Mouse (Mus musculus) intestine, embryonic 14.5 days (tissue): ENCODE measurements around the gene Cct2. TPM values are rescaled to one million over a fixed set of nuclear protein-coding genes. Genes with fewer than 3 reads are reported as not detected.

ENCODE experiments used
- ATAC-seq: fragments of 200-750 bp; cut with Nextera tagmentation; replicated peaks from 2 replicates; pipeline ENCODE4 v1.8.0; 2017; ENCODE audit warnings: low read depth, moderate number of reproducible peaks, moderate TSS enrichment, moderate library complexity; ENCODE audit not compliant: low FRiP score, low TSS enrichment
- DNase-seq: peaks from one replicate; pipeline ENCODE4 v3.0.0-alpha.2; 2018; ENCODE audit warnings: low spot score
- H3K27ac ChIP-seq: fragments of 300-500 bp; sonication (generic); 2 replicates; pipeline ENCODE4 v1.5.1; 2014; ENCODE audit warnings: low read depth, mild to moderate bottlenecking, control low read depth
- H3K27me3 ChIP-seq: fragments of 300-500 bp; sonication (generic); replicated peaks from 2 replicates; pipeline ENCODE4 v1.6.1; 2014; ENCODE audit warnings: low read length, control low read depth; ENCODE audit not compliant: control insufficient read depth, insufficient read depth
- H3K36me3 ChIP-seq: fragments of 300-500 bp; sonication (generic); 2 replicates; pipeline ENCODE4 v1.6.1; 2014; ENCODE audit warnings: low read length, control low read depth; ENCODE audit not compliant: control insufficient read depth, insufficient read depth
- H3K4me1 ChIP-seq: fragments of 300-500 bp; sonication (generic); replicated peaks from 2 replicates; pipeline ENCODE4 v1.6.1; 2014; ENCODE audit warnings: low read length, control low read depth, mixed read lengths; ENCODE audit not compliant: control insufficient read depth, insufficient read depth
- H3K4me2 ChIP-seq: fragments of 300-500 bp; sonication (generic); 2 replicates; pipeline ENCODE4 v1.6.1; 2014; ENCODE audit warnings: low read length
- H3K4me3 ChIP-seq: fragments of 300-500 bp; sonication (generic); 2 replicates; pipeline ENCODE4 v1.5.1; 2014; ENCODE audit warnings: low read depth, low read length, control low read depth, mixed read lengths
- H3K9ac ChIP-seq: fragments of 300-500 bp; sonication (generic); 2 replicates; pipeline ENCODE4 v1.6.1; 2014; ENCODE audit warnings: mild to moderate bottlenecking, low read length
- H3K9me3 ChIP-seq: fragments of 300-500 bp; sonication (generic); 2 replicates; pipeline ENCODE4 v1.6.1; 2016; ENCODE audit warnings: low read length, control low read depth; ENCODE audit not compliant: control insufficient read depth
- WGBS: fragments of 180-500 bp; shearing (Covaris S2); extraction: QIAGEN DNeasy Blood & Tissue Kit; methylation state at CpG from one replicate; pipeline ENCODE4 v1.1.7; 2014; 5-methylcytosine and 5-hydroxymethylcytosine counted together
- polyA plus RNA-seq: library from polyadenylated mRNA; unstranded; fragments of >200 nt; fragmentation: Nextera tagmentation; extraction: Ambion mirVana; gene quantifications from 2 replicates; pipeline ENCODE4 v1.2.1, GENCODE M21; 2014

The Cct2 gene
- polyA plus RNA-seq: 280 and 295 TPM in 2 replicates

- Histone ChIP-seq H3K4me3 (peak within 1 kb of the TSS; percentile 91), H3K9me3 (no peaks in the 10 kb centered on the region), H3K36me3 (peaks cover 39% of the 10 kb centered on the region), H3K27me3 (no peaks in the 10 kb centered on the region), H3K9ac (peak within 1 kb of the TSS; percentile 89), H3K4me2 (peak within 1 kb of the TSS; percentile 95), H3K4me1 (peaks cover 10% of the 10 kb centered on the region), H3K27ac (peak within 1 kb of the TSS; percentile 94)
- peak; percentile 96 for ATAC-seq
- under 1% methylated on average over 68 of the region's 68 CpGs for WGBS
- DNase-seq: peak; percentile 97
Measured at GRCm38 (mm10) chr10:117063254-117064021, at the start of gene Cct2. Cct2 (minus strand) TSS chr10:117063814.

- peaks cover 22% of the 10 kb centered on the region for H3K4me1 ChIP-seq
- ATAC-seq (no peak), DNase-seq (no peak)
- no peak overlapping the region for H3K4me3 ChIP-seq
- no peaks in the 10 kb centered on the region for H3K9me3 ChIP-seq
- no peak overlapping the region for H3K27ac ChIP-seq
- no peak overlapping the region for H3K9ac ChIP-seq
- H3K36me3 ChIP-seq: no peaks in the 10 kb centered on the region
- no peak overlapping the region for H3K4me2 ChIP-seq
- H3K27me3 ChIP-seq: no peaks in the 10 kb centered on the region
- 53% methylated on average over 2 of the region's 2 CpGs for WGBS
Measured at GRCm38 (mm10) chr10:117112545-117112944, 48.9 kb upstream of the Cct2 start.

- Histone ChIP-seq H3K4me2 (no peak overlapping the region), H3K4me3 (no peak overlapping the region), H3K9ac (no peak overlapping the region), H3K9me3 (no peaks in the 10 kb centered on the region), H3K36me3 (no peaks in the 10 kb centered on the region), H3K27ac (no peak overlapping the region), H3K4me1 (peaks cover 26% of the 10 kb centered on the region), H3K27me3 (no peaks in the 10 kb centered on the region)
- WGBS: 65% methylated on average over 7 of the region's 7 CpGs
- DNase-seq: no peak
- no peak for ATAC-seq
Measured at GRCm38 (mm10) chr10:117111455-117111854, 47.8 kb upstream of the Cct2 start.

GRCm38 (mm10) chr10:117110271-117110670 is 46.7 kb upstream of the Cct2 start:
- no peak overlapping the region for H3K9ac ChIP-seq
- H3K4me3 ChIP-seq: no peak overlapping the region
- DNase-seq (no peak), ATAC-seq (no peak)
- H3K36me3 ChIP-seq: no peaks in the 10 kb centered on the region
- H3K27me3 ChIP-seq: no peaks in the 10 kb centered on the region
- no peak overlapping the region; the same call in 1 of the 2 replicates for H3K27ac ChIP-seq
- H3K4me1 ChIP-seq: peaks cover 29% of the 10 kb centered on the region
- no peaks in the 10 kb centered on the region for H3K9me3 ChIP-seq
- 59% methylated on average over 3 of the region's 3 CpGs for WGBS
- H3K4me2 ChIP-seq: no peak overlapping the region

GRCm38 (mm10) chr10:117106686-117107085 is 43.1 kb upstream of the Cct2 start:
- peaks cover 24% of the 10 kb centered on the region for H3K4me1 ChIP-seq
- DNase-seq (no peak), ATAC-seq (no peak)
- H3K4me3 ChIP-seq: no peak overlapping the region
- H3K4me2 ChIP-seq: no peak overlapping the region
- no peaks in the 10 kb centered on the region for H3K9me3 ChIP-seq
- 9% methylated on average over 3 of the region's 3 CpGs for WGBS
- H3K9ac ChIP-seq: no peak overlapping the region
- H3K27ac ChIP-seq: peak overlapping the region; percentile 33; the same call in 1 of the 2 replicates
- H3K36me3 ChIP-seq: no peaks in the 10 kb centered on the region
- H3K27me3 ChIP-seq: no peaks in the 10 kb centered on the region

GRCm38 (mm10) chr10:117106244-117106643 is 42.6 kb upstream of the Cct2 start:
- DNase-seq: no peak
- Histone ChIP-seq H3K9ac (no peak overlapping the region), H3K27me3 (no peaks in the 10 kb centered on the region), H3K4me1 (peaks cover 22% of the 10 kb centered on the region), H3K36me3 (no peaks in the 10 kb centered on the region), H3K4me3 (no peak overlapping the region), H3K9me3 (no peaks in the 10 kb centered on the region), H3K27ac (peak overlapping the region; percentile 33; the same call in 1 of the 2 replicates), H3K4me2 (no peak overlapping the region)
- ATAC-seq: 0 out of 2 replicates have a peak, but pooled peaks have one; percentile 11
- 11% methylated on average over 4 of the region's 4 CpGs for WGBS

GRCm38 (mm10) chr10:117105015-117105414 is 41.4 kb upstream of the Cct2 start:
- WGBS: 57% methylated on average over 4 of the region's 4 CpGs
- Histone ChIP-seq H3K27ac (0 out of 2 replicates have a peak overlapping the region, but pooled peaks have one; percentile 18), H3K27me3 (no peaks in the 10 kb centered on the region), H3K9me3 (no peaks in the 10 kb centered on the region), H3K4me1 (peaks cover 18% of the 10 kb centered on the region), H3K9ac (no peak overlapping the region), H3K4me3 (no peak overlapping the region), H3K36me3 (no peaks in the 10 kb centered on the region; the same call in 1 of the 2 replicates), H3K4me2 (no peak overlapping the region; the same call in 1 of the 2 replicates)
- no peak for DNase-seq
- ATAC-seq: no peak

- no peak overlapping the region for H3K27ac ChIP-seq
- H3K4me2 ChIP-seq: no peak overlapping the region
- H3K9me3 ChIP-seq: no peaks in the 10 kb centered on the region
- no peak for DNase-seq
- no peaks in the 10 kb centered on the region; the same call in 1 of the 2 replicates for H3K36me3 ChIP-seq
- no peak overlapping the region for H3K4me3 ChIP-seq
- H3K4me1 ChIP-seq: peaks cover 18% of the 10 kb centered on the region
- H3K9ac ChIP-seq: no peak overlapping the region
- no peak; the same call in 1 of the 2 replicates for ATAC-seq
- no peaks in the 10 kb centered on the region for H3K27me3 ChIP-seq
Measured at GRCm38 (mm10) chr10:117103854-117104598, 40.4 kb upstream of the Cct2 start.
